Mouse (Mus musculus) heart, postnatal 36 days (tissue): ENCODE results near the gene Trpm5. TPM values are rescaled to one million over a fixed set of nuclear protein-coding genes. Genes with fewer than 3 reads are reported as not detected.

Source experiments
- DNase-seq, 2 experiments: peaks; one replicate each; pipeline ENCODE4 v3.0.0; 2021 to 2022
- intact Hi-C: fragments of 180-260 bp; cut with DNase I; formaldehyde crosslinking; loops from one replicate; pipeline ENCODE4 v1.15.1; 2025
- total RNA-seq, 2 experiments: library from RNA; stranded (reverse); gene quantifications; 2 replicates each; pipeline ENCODE4 v1.2.3; 2021

Gene Trpm5
- total RNA-seq, 2 experiments from 2014 or later: not detected

DNA sequence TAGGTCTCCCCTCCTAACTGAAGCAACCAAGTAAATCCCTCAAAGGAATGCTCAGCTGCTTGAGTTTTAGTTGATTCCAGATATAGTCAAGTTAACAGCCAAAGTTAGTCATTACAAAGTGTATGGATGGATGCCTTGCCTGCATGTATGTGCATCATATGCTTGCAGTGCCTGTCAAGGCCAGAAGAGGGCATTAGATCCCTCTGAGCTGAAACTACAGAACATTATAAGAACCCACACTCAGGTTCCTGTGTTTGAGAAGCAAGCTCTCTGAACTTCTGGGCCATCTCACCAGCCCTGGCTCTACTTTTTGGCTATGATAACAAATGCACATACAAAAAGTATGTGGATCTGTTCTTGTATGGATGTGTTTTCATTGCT is 49.6 kb downstream of the Trpm5 start:
- DNase-seq: no peak
- intact Hi-C loops: no loop called here

DNA sequence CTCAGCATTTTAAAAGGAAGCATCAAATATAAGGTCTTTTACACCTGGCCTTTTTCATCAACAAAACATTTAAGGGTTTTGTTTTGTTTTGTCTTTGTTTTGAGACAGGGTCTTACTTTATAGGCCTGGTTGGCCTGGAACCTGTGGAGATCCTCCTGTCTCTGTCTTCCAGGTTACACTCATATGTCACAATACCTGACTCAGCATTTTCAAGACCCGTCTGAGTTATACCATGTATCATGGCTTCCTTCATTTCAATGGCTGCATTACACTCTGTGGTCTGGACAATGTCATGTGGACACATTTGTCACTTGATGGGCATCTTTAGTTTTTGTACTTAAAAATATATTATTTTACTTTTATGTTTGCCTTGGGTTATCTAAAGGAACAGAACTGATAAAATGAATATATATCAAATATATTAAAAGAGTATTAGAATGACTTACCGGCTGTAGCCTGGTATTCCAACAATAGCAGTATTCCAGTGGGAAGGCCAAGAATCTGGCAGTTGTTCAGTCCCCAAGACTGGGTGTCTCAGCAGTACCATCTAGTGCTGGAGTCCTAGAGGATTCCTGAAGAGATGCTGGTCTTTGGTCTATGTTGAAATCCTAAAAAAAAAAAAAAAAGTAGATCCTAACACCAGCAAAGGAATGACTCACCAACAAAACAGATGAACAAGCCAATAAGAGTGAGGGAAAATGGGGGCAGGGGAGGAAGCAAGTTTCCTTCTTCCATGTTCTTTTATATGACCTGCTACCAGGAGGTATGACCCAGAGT is 50.2 kb downstream of the Trpm5 start:
- no peak for DNase-seq
- intact Hi-C loops: no loop called here

DNA sequence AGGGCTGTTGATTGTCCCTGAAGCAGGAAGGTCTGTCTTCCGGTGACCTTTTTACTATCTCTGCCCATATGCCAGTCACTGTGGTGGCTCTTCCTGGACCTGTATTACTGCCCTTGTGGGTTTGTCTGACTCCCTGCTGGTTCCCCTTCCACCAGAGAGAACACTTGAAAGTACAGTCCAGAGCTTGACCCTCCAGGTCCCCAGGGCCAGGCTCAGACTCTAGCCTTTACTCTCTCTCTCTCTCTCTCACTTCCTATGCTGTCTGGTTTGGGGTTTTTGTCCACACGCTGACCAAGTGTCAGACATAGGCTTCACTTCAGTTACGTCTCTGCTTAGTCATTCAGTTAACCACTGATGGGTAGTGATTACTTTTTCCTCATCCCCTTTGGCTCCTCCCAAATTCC is 51.5 kb downstream of the Trpm5 start:
- intact Hi-C loops: loop anchor here (2.0 kb wide), 2 partner anchors 16 to 34 kb away; no protein-coding TSS in a partner anchor
- DNase-seq: no peak

DNA sequence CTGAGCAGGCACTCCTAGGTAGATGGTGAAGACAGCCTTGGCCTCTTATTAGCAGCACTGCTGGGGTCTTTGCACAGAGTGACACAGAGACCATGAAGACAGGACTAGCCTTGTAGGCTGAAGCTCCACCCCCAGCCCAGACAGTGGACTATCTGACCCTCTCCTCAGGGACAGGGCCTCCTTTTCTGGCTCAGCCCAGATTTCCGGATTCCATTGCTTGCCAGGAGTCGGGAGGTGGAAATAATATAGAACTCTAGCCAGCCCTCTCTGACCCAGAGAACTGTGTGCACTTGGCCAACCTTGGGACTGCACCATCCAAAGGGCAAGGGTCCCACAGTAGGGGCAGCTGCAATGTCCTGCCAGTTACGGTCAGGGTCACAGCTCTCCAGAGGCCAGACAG is 52.4 kb downstream of the Trpm5 start:
- intact Hi-C loops: loop anchor here (2.0 kb wide), 2 partner anchors 17 to 33 kb away; no protein-coding TSS in a partner anchor
- DNase-seq: peak; percentile 75 to 76

DNA sequence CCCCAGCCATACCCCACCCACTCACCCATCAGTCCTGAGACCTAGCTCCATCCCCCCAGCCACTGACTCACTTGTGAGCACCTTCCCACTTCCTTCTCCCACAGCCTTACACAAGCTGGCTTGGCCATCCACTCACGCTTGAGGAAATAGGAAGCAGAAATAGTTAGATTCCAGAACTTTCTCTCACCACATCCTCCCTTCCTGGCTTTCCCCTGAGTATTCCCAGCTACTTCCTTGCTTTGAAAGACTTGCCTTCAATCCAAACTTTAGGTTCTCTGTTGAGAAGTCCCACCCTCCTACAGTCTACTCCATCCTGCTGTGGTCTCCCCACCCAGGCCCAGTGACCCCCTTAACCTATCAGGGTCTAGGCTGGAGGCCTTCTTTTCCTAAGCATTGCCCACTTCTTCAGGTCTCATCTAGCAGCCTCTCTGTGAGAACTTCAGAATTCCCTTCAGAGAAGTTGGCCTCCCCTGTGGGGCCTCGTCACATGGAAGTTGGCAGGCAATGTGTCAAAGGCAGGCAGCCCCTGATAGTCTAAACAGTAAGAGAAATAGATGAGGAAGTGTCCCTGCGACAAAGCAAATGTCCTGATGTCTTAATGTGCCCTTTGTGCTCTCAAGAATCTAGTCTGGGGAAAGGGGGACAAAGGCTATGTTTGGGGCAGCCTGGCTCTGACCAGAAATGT is 53.2 kb downstream of the Trpm5 start:
- intact Hi-C loops: no loop called here
- peak in 1 of 2 experiments; percentile 46 for DNase-seq

DNA sequence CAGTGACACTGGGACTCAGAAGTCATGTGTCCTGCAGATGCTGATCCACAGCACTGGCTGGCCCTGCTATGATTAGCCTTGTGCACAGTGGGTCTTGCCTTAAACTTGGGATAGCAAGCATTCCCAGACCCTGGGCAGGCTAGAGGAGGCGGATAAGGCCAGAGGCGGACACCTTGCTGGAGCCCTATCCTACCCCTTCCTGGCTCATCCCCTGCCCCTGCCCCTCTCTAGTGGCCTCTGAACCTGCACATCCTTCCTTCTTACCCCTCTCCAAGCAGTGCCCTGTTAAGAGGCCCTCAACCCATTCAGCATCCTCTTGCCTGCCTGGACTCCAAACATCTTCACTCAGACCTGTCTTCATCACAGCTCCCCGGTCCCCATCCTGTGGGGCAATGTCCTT is 53.9 kb downstream of the Trpm5 start:
- no peak for DNase-seq
- intact Hi-C loops: no loop called here

DNA sequence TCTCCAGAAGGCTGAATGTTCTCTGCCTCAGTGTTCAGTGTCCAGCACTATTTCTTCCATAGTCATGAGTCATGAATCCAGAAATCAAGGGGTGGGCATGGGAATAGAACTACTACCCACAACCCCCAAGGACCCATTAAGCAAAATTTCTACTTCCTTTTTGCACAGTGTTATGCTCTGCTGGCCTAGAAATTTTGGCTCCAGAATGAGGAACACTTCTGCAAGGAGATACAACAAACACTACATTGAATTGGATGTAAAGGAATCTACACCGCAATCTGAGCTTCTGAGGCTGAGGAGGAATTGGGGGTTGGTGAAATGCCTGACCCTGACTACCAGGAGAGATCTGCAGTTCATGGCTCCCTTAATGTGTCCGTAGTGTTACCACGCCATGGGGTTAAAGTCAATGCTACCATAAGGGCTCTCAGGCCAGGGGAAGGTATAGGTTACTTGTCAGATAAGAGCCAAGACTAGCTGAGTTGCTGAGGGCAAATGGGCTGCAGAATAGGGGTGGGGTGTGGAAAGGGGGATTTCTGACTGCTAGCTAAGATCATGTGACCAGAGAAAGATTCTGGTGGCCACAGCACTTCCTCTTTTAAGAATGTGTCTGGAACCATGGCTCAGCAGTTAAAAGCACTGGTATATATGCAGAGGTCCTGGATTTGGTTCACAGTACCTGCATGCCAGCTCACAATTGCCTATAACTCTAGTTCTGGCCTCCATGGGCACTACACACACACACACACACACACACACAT is 56.1 kb downstream of the Trpm5 start:
- intact Hi-C loops: no loop called here
- DNase-seq: no peak

DNA sequence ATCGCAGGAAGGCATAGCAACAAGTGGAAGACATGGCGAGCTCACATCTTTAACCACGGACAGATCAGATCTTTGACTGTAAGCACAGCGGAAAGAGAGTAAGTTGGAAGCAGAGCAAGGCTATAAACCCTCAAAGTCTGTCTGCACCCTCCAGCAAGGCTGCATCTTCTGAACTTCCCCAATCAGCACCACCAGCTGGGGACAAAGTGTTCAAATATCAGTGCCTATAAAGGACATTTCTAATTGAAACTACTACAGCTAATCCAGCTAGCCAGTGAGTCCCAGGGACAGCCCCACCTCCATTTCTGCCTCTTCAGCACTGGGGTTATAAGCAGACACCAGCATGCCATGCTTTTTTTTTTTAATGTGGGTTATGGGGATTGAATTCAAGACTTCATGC is 57.1 kb downstream of the Trpm5 start:
- DNase-seq: no peak
- intact Hi-C loops: no loop called here

DNA sequence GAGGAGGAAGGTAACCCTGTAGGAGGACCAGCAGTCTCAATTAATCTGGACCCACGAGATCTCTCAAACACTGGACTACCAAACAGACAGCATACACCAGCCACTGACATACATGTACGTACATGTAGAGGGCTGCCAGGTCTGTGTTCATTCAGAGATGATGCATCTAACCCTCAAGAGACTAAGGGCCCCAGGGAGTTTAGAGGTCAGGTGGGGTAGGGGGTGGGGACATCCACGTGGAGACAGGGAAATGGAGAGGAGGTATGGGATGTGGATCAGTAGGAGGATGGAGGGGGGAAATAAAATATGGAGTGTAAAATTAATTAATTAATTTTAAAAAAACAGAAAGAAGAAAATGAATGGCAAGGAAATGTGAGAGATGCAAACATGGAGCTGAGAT is 57.7 kb downstream of the Trpm5 start:
- no peak for DNase-seq
- intact Hi-C loops: no loop called here

DNA sequence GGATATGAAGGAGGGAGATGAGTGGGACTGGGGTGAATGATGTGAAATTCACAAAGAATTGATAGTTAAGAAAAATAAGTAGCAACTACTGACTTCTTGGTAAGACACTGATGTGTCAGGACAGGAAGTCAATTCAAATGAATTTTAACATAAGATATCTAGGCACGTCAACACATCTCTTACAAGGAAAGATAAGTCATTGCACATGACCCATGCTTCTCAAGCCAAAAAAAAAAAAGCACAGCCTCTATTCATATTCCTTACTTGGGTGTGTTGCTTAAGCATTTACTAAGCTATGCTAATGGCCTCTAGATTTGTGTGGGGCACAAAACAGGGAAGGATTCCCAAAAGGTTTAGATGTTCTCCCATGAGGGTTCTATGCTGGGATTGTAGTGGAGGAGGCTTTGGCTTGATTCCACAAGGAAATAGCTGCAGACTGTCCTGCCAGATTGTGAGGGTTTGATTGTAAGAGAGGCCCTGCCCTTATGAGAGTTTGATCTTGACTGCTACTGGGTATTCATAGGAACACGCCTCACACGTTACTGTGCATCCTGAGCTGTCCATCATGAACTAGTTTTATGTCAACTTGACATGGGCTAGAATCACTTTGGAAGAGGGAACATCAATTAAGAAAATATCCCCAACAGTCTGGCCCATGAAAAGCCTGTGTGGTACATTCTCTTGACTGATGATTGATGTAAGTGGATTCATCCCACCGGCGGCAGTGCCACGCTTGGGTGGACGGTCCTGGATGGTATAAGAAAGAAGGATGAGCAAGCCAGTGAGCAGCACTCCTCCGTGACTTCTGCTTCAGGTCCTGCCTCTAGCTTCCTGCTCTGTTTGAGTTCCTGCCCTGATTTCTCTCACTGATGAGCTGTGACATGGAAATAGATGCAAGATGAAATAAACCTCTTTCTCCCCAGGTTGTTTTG is 59.7 kb downstream of the Trpm5 start:
- intact Hi-C loops: no loop called here

DNA sequence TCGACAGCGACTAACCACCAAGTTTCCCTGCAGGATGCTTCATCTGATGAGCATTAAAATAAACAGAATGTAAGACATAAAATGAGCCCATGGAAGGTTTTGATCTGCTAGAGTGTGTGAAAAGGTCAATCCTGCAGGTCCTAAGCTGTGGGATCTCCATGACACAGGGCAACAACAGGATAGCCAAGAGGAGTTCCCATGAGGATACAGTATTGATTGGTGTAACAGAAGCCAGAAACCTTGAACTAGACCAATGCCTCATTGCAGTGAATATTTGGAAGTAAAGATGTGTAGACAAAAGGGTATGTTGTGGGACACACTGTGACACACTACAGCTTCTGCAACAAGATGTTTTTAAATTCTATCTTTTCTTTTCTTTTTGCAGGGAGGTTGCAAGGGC is 60.3 kb downstream of the Trpm5 start:
- DNase-seq: no peak
- intact Hi-C loops: no loop called here

More for the DNA sequence above, 59.7 kb downstream of the Trpm5 start:
- DNase-seq: no peak

DNA sequence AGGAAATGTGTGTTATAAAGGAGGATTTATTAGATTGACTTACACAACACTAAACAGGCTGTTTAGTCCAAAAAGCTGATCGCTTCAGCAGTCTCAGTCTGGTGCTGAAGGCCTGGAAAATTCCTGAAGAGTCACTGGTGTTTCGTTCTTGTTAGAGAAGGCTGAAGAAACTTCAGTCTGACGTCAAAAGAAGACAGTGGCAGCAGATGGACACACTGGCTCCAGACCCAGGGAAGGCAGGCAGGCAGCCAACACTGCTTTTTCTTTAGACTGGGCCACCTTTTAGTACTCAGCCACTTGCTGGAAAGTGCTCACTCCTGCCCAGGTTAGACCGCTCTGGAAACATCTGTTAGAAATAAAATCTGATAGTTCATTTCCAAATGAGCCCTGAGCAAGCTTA is 60.9 kb downstream of the Trpm5 start:
- DNase-seq: no peak
- intact Hi-C loops: no loop called here

DNA sequence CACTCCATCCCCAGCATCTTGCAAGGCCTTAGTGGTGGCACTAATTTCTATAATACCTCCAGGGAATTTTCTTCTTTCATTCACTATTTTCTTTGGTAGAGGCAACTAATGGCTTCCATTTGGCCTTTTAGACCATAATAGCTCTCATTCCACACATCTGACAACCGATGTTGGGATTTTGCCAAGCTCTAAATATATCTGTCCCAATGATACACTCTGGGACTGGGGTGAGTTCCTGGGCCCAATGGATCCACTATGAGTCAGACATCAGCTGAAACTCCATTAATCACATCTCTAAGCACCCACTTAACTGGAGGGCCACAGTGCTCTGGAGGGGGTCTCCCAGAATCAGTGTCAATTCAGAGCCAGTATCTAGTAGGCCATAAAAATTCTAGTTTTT is 62.6 kb downstream of the Trpm5 start:
- no peak for DNase-seq
- intact Hi-C loops: no loop called here

DNA sequence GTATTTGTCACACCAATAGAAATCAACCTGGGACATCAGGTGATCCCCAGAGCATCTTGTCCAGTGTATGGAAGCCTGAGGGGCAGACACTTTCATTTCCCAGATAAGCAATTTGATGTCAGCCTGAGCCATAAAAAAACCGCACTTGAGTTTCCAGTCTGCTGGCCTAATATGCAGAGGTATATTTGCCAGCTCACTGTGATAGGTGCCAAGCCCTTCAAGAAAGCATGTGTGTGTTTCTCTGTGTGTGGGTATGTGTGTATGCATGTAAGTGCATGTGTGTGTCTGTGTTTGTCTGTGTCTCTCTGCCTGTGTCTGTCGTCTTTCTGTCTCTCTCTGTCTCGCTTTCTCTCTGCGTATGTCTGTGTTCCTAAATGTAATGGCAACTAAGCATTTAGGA is 67.2 kb downstream of the Trpm5 start:
- intact Hi-C loops: no loop called here
- DNase-seq: no peak

DNA sequence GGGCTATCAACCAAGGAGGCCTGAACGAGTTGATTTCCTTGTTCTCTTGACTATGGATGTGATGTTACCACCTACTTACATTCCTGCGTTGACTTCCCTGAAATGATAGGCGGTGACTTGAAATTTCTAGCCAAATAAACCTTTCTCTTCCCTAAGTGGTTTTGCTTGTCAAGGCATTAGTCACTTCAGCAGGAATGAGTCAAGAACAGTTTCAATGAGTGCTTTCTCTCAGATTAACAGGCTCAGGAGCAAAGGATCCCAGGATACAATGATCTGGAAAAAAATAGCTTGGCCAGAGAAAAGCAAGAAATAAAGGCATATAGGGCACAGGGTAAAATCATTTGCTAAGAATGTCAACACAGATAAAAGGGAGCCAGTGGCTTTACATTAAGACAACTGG is 68.9 kb downstream of the Trpm5 start:
- intact Hi-C loops: no loop called here

DNA sequence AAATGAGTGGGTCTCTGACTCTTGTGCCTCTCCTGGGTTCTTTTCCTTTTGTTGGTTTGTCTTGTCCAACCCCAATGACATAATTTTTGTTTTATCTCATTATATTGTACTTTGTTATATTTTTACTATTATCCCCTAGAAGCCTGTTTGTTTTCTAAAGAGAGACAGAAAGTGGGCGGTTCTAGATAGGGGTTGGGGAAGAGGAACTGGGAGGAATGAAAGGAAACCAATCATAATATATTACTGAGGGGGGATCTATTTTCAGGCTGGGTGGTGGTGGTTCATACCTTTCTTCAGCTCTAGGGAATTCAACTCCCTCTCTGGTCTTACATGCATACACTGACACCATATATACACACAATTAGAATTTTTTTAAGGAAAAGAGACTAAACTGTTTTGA is 70.1 kb downstream of the Trpm5 start:
- intact Hi-C loops: no loop called here
- no peak for DNase-seq

More for the DNA sequence above, 68.9 kb downstream of the Trpm5 start:
- no peak for DNase-seq

DNA sequence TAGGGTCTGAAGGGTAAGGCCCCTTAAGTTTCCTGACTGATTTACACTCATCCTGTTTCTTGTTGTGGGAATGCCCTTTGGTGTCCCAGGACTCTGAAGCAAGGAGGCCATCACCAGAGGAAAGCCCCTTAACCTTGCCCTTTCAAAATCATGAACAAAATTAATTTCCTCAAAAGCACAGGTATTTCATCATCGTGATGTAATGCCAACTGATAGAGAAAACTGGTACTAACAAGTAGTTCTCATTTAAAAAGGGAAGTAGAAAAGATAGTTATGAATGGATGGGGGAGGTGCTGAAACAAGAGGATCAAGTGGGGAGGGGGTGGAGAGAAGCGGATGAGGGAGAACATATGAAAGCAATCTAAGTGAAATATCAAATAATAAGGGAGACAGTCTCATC is 70.9 kb downstream of the Trpm5 start:
- intact Hi-C loops: no loop called here
- DNase-seq: no peak

DNA sequence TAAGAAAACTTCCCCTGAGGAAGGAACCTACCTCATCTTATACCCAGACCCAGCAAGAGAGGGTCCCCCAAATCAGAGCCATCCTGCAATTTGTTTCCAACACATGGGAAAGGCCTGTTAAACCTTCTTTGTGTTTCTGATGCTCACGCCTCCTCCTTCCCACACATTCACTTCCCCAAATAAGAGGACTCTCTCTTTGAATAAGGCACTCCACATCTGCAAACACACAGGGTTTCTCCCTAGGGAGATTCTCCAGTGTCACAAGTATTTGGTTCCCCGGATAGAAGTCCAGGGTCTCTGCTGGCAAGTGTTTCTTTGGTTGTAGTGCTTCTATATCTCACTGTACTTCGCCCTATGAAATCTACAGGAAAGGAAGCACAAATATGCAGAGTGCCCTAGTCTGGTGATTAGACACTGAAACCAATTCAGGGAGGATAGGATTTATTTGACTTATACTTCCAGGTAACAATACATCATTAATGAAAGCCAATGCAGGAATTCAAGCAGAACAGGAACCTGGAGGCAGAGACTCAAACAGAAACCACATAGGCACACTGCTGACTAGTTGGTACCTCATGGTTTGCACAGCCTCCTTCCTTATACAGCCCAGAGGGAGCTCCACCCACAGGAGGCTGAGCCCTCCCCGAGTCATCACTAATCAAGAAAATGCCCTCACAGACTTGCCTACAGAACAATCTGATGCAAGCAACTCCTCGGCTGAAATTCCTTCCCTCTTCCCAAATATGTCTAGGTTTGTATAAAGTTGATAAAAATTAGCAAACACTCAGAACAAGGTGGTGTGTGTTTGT is 72.9 kb downstream of the Trpm5 start:
- intact Hi-C loops: no loop called here
- DNase-seq: no peak

DNA sequence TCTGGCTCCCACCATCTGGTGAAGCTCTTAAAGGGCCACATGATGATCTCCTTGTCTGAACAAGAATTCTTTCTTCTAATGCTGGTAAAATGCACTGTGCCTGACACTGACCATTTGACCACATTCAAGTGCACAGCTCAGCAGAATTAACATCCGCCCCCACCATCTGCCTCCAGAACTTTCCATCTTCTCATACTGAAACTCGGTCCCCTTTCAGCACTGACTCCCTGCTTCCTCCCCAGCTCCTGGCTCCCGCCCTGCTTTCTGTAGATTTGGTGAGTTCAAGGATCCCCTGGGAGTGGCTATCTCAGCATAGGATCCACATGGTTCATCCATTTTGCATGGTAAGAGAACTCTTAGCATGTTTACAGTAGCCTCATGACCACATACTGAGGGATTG is 73.7 kb downstream of the Trpm5 start:
- intact Hi-C loops: no loop called here
- DNase-seq: no peak

DNA sequence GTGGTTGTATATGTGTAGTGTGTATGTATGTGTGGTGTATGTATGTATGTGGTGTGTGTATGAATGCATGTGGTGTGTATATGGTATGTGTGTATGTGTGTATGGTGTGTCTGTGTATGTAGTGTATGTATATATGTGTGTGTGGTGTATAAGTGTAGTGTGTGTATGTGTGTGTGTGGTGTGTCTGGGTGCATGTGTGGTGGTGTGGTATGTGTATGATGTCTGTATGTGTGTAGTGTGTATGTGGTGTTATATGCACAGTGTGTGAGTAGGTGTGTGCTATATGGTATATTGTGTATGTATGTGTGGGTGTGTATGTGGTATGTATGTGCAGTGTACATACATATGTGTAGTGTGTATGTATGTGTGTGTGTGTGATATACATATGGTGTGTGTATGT is 74.4 kb downstream of the Trpm5 start:
- intact Hi-C loops: no loop called here
- no peak for DNase-seq
